Mouse (Mus musculus) ES-E14 (cell line): ENCODE data around the gene Zfp697.

Source experiments
- MAFK ChIP-seq: IDR thresholded peaks from 2 replicates; pipeline ENCODE4 v1.6.1; 2014; ENCODE audit warnings: mild to moderate bottlenecking, low read depth, low read length, inconsistent platforms; ENCODE audit not compliant: insufficient read depth
- ZNF384 ChIP-seq: IDR thresholded peaks from 2 replicates; pipeline ENCODE4 v1.6.1; 2012; ENCODE audit warnings: low read depth, low read length, inconsistent platforms

DNA sequence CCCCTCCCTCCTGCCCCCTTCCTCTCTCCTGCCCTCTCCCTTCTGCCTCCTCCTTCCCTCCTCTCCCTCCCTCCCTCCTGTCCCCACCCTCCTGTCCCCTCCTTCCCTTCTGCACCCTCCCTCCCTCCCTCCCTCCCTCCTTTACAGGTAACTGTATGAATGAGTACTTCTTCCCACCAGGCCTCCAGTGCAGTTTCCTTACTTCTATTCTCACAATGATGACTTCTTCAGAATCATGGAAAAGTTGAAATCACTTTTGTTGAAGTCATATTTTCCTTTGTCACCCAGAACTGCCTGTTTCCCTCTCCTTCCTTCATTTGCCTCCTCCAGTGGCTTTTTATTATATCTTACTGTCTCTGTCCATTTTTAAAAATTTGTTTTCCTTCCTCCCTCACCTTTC, 231.7 kb downstream of the Zfp697 start:
- TF ChIP-seq ZNF384 (no peak), MAFK (no peak)
